Mouse (Mus musculus): ENCODE measurements around the gene Cdc16. TPM values are rescaled to one million over a fixed set of nuclear protein-coding genes. Genes with fewer than 3 reads are reported as not detected.

The Cdc16 gene
- polyA plus RNA-seq, 1 experiment from 2014 or later, result 125 TPM

DNA sequence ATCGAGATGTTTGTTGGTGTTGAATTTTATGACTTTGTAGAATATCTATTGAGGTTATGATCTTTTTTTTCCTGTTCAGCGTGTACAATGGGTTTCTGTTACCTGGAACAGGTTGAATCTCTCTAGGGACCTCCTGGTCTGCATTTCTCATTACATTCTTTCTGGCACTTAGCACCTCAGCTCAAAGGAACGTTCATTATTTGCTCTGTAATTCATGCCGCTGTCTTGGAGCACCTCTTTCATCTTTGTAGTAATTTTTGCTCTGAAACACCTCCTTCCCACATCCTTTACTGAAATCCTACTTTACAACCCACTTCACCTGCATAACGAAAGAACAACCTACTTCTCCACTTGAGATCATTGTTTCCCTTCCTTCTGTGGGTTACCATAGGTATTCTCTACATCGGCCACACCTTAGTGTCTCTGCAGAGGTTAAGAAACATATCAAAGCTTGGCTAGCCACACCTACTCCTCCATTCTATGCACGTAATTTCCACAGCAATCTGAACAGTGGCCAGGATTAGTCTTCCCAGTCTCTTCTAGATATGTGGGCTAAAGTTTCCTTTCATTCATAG, 71.2 kb downstream of the Cdc16 start:
- Histone ChIP-seq H3K27me3 (ENCODE audit: control insufficient read depth, insufficient read depth, low read length) (no peaks in the 10 kb centered on the region), H3K4me3 (ENCODE audit: control insufficient read depth in 1 of 2, insufficient read depth in 1 of 2, low read depth in 1 of 2, low read length in 2 of 2) (no peak overlapping the region), H3K9ac (ENCODE audit: low read length) (no peak overlapping the region), H3K9me3 (ENCODE audit: control insufficient read depth, low read length) (no peaks in the 10 kb centered on the region), H3K36me3 (ENCODE audit: control insufficient read depth, insufficient read depth, low read length) (no peaks in the 10 kb centered on the region), H3K4me2 (ENCODE audit: low read length) (no peak overlapping the region), H3K27ac (replicated peaks in 1 of 2; ENCODE audit: control insufficient read depth in 1 of 2, insufficient read depth in 1 of 2, low read depth in 2 of 2, low read length in 2 of 2) (no peak overlapping the region), H3K4me1 (ENCODE audit: control insufficient read depth in 2 of 2, insufficient read depth in 2 of 2, low read length in 2 of 2) (no peaks in the 10 kb centered on the region)
- whole genome bisulfite sequencing, result 68% methylated on average over 7 of the region's 7 CpGs
- no peak for ATAC-seq (ENCODE audit: insufficient number of reproducible peaks, insufficient read depth, low FRiP score, low read depth)

Other genes with a start within 250 kb of the Cdc16 start
- gene 1700029H14Rik, start 195.2 kb upstream of the Cdc16 start, polyA plus RNA-seq (2014; fragmentation: Nextera tagmentation; extraction: Ambion mirVana), result not detected in 2 replicates
- gene Rasa3, start 80.1 kb upstream of the Cdc16 start, polyA plus RNA-seq (2014; fragmentation: Nextera tagmentation; extraction: Ambion mirVana), result 20.9 and 24.9 TPM in 2 replicates
- gene Cfap97d2, start 51.8 kb upstream of the Cdc16 start, polyA plus RNA-seq (2014; fragmentation: Nextera tagmentation; extraction: Ambion mirVana), result not detected in 2 replicates
- gene Upf3a, start 27.9 kb downstream of the Cdc16 start, polyA plus RNA-seq (2014; fragmentation: Nextera tagmentation; extraction: Ambion mirVana), result 24.2 and 24.9 TPM in 2 replicates
- gene AF366264, start 80.7 kb downstream of the Cdc16 start, polyA plus RNA-seq (2014; fragmentation: Nextera tagmentation; extraction: Ambion mirVana), result not detected in 2 replicates
- gene Champ1, start 112.0 kb downstream of the Cdc16 start, polyA plus RNA-seq (2014; fragmentation: Nextera tagmentation; extraction: Ambion mirVana), result 15.2 and 16.3 TPM in 2 replicates
- gene Coprs, start 132.6 kb downstream of the Cdc16 start, polyA plus RNA-seq (2014; fragmentation: Nextera tagmentation; extraction: Ambion mirVana), result 49.6 and 56.9 TPM in 2 replicates

Data from heart, embryonic 14.5 days (tissue).